Mouse (Mus musculus): Measurements from ENCODE around the gene Fam57b. TPM values are rescaled to one million over a fixed set of nuclear protein-coding genes. Genes with fewer than 3 reads are reported as not detected.
"Not testable (repeated sequence)": the region's sequence is repeated elsewhere in the genome, so short reads cannot be mapped to it uniquely, and the experiment has no call there.

The Fam57b gene
- total RNA-seq, 2 experiments from 2014 or later, result 8.2 to 9.7 TPM

- intact Hi-C loops (cut with DNase I), result loop anchor here (1.0 to 2.0 kb wide), 2 partner anchors 18 to 21 kb away; partner anchors contain the start of genes Fam57b and Mapk3
- DNase-seq, result peak; percentile 92
Observed at GRCm38 (mm10) chr7:126776598-126777057, 20.8 kb upstream of the Fam57b start, which contains the start of gene Ypel3. Gene Ypel3 (plus strand): TSS chr7:126776955.

DNA sequence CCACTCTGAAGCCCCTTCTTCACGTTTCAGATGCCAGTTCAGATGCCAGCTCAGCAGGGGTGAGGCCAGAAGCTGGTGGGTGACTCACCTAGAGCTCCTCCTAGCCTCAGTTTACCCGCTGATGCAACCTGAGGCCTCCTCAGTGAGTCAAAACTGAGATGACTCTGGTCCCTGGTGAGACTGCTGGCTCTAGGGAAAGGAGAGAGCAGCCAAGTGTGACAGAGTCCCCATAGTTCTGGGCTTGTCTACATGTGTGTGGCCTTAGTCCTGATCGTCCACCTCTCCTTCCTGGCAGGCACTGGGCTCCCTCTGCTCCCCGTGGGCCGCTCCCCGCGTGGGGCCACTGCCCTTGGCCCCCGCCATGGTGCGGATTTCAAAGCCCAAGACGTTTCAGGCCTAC is 20.0 kb upstream of the Fam57b start:
- DNase-seq, result peak; percentile 37 to 41
- intact Hi-C loops (cut with DNase I), result loop anchor here (1.0 to 2.0 kb wide), 2 partner anchors 19 to 20 kb away; partner anchors contain the start of genes Fam57b and Mapk3

DNA sequence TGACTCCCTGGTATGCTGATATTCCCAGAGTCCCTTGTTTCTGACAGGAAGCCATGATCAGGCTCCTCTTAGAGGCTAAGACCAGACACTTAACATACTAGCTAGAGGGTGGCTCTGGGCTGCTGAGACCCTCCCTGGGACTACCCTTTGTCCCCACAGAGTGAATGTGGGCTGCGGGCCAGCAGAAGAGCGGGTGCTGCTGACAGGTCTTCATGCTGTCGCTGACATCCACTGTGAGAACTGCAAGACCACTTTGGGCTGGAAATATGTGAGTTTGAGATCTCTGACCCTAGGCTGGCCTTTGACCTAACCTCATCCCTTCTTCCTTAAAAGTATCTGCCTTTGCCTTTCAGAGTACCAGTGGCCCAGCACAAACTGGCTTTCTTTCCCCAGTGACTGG is 19.3 kb upstream of the Fam57b start:
- intact Hi-C loops (cut with DNase I), result no loop called here

DNA sequence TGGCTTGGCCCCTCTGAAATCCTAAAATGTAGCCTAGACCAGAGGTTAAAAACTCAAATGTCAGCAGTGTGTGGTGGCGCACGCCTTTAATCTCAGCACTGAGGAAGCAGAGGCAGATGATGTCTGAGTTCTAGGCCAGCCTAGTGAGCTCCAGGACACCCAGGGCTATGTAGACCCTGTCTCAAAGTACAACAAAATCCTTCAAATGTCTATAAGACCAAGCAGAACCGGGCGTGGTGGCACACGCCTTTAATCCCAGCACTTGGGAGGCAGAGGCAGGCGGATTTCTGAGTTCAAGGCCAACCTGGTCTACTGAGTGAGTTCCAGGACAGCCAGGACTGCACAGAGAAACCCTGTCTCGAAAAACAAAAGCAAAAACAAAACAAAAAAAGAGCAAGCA is 18.4 kb upstream of the Fam57b start:
- intact Hi-C loops (cut with DNase I); DNase-seq: not testable (repeated sequence)

More for the DNA sequence above, 19.3 kb upstream of the Fam57b start:
- no peak for DNase-seq

DNA sequence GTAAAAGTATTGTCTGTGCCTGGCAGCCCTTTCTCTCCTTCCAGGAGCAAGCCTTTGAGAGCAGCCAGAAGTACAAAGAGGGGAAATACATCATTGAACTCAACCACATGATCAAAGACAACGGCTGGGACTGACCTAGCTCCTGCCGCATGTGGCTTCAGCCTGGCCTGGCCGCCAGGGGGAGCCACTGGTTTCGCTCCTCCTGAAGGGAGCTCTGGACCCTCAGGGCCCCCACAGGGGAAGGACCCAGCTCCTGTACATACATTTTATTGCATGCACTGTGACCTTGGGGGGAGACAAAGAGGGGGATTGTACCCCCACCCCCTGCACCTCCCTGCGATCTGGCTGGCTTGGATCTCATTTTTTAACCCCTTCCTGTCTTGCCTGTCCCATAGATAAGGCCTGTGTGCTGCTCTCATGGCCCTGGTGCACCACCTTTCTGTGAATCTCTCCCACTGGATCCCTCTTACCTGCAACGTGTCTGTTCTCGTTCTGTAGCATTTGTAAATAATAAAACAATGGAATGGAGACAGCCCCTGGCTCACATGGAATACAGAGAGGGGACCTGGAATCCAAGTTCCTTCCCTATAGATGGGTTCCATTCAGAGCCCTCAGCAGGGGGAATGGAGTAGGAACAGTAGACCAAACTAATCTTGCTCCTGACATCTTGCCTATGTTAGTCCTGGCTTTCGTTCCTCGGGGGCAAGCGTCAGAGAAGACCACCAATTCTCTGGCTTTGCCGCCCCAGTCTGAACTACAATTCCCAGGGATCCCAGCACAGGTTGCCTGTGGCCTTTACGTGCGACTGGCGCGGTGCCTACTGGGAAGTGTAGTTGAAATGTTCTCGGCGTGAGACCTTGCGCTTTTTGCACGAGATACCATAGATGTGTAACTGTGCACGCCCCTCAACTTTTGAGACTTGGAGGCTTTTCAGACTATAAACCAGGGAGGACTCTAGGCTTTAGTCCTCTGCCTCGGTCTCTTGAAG is 17.2 kb upstream of the Fam57b start:
- DNase-seq, result peak; percentile 85 to 87
- intact Hi-C loops (cut with DNase I), result loop anchor here (1.0 to 5.0 kb wide), 2 partner anchors 12 to 278 kb away; partner anchors contain the start of genes Atxn2l and Ppp4c

DNA sequence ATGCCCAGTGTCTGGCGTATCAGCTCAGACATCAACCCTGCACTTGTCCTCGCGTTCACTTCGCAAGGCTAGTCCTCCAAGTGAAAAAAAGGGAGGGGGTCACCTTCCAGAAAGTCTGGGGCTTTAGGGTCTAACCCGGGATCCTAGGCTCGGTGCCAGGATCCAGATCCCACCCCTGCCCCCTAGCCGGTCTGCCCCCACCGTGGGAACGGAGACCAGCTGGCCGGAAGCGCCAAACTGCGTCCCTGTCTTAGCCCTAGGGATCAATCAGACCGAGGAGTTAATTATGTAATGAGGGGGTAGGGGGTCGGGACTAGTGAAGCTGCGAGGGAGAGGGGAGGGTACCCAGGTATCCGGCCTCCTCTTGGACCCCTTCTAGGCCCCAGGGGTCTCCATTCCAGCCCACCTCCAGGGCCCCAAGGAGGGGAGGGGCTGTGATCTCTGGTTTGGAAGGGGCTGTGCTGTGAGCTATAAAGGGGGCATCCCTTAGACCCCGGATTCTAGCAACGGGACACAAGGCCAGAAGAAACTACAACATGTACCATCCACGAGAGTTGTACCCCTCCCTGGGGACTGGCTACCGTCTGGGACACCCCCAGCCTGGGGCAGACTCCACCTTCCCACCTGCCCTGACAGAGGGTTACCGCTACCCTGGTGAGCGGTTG is 16.4 kb upstream of the Fam57b start, which contains the start of gene Tbx6:
Tbx6 (plus strand) TSS at position 513 of the 665 bp plus-strand sequence.
- DNase-seq, result peak in 1 of 2 experiments; percentile 34
- intact Hi-C loops (cut with DNase I), result loop anchor here (1.0 to 5.0 kb wide), 2 partner anchors 11 to 279 kb away; partner anchors contain the start of genes Atxn2l and Ppp4c

GRCm38 (mm10) chr7:126781661-126782370 is 15.7 kb upstream of the Fam57b start:
- no peak for DNase-seq
- intact Hi-C loops (cut with DNase I), result loop anchor here (5.0 kb wide), 1 partner anchor 280 kb away; the partner anchor contains the start of gene Atxn2l

- intact Hi-C loops (cut with DNase I), result loop anchor here (5.0 kb wide), 1 partner anchor 280 kb away; the partner anchor contains the start of gene Atxn2l
- no peak for DNase-seq
Observed at GRCm38 (mm10) chr7:126782693-126783092, 14.8 kb upstream of the Fam57b start.

DNA sequence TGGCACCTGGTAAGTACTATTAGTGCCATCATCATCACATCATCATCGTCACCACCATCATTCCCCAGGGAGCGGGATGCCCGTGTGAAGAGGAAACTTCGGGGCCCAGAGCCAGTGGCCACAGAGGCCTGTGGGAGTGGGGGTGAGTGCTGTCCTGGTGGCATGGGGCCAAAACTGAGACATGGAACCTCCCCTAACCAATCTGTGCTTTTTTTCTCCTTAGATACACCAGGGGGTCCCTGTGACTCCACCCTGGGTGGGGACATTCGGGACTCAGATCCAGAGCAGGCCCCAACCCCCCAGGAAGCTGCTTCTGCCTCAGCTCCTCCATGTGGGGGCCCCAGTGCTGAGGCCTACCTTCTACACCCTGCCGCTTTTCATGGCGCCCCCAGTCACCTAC is 13.0 kb upstream of the Fam57b start:
- intact Hi-C loops (cut with DNase I), result loop anchor here (5.0 kb wide), 1 partner anchor 282 kb away; the partner anchor contains the start of gene Atxn2l
- DNase-seq, result no peak

GRCm38 (mm10) chr7:126785056-126785455 is 12.4 kb upstream of the Fam57b start:
- DNase-seq, result no peak
- intact Hi-C loops (cut with DNase I), result no loop called here

GRCm38 (mm10) chr7:126786142-126786541 is 11.3 kb upstream of the Fam57b start:
- no peak for DNase-seq
- intact Hi-C loops (cut with DNase I), result no loop called here

- DNase-seq, result no peak
- intact Hi-C loops (cut with DNase I), result no loop called here
Observed at GRCm38 (mm10) chr7:126789141-126789540, 8.3 kb upstream of the Fam57b start.

- DNase-seq, result peak; percentile 95
- intact Hi-C loops (cut with DNase I), result loop anchor here (1.0 to 5.0 kb wide), 3 partner anchors 12 to 95 kb away; partner anchors contain the start of genes Bola2 and Slx1b
Observed at GRCm38 (mm10) chr7:126791851-126792720, 5.4 kb upstream of the Fam57b start, which contains the start of gene Ppp4c. Gene Ppp4c (minus strand): TSS chr7:126792496.

- DNase-seq, result no peak
- intact Hi-C loops (cut with DNase I), result loop anchor here (1.0 to 5.0 kb wide), 2 partner anchors 13 to 96 kb away; partner anchors contain the start of genes Bola2 and Slx1b
Observed at GRCm38 (mm10) chr7:126792721-126793443, 4.6 kb upstream of the Fam57b start.

GRCm38 (mm10) chr7:126793456-126794270 is 3.8 kb upstream of the Fam57b start:
- DNase-seq, result no peak
- intact Hi-C loops (cut with DNase I), result loop anchor here (5.0 kb wide), 1 partner anchor 96 kb away; the partner anchor contains the start of genes Bola2 and Slx1b

GRCm38 (mm10) chr7:126794271-126794605 is 3.2 kb upstream of the Fam57b start:
- intact Hi-C loops (cut with DNase I), result loop anchor here (5.0 kb wide), 1 partner anchor 97 kb away; the partner anchor contains the start of genes Bola2 and Slx1b
- DNase-seq, result no peak
